Mouse (Mus musculus): ENCODE measurements around the gene Spaca6. TPM values are rescaled to one million over a fixed set of nuclear protein-coding genes. Genes with fewer than 3 reads are reported as not detected.

Spaca6 gene
- total and polyA plus RNA-seq, 2 experiments: 2.9 to 6.5 TPM

GRCm38 (mm10) chr17:17825921-17826591 lies 902 bp upstream of the Spaca6 start:
- Histone ChIP-seq H3K27ac (replicated peaks; ENCODE audit: insufficient read depth, low read depth, low read length) (peak overlapping the region; percentile 57; the same call in 1 of the 2 replicates), H3K9ac (ENCODE audit: low read depth, low read length) (peak overlapping the region; percentile 81), H3K79me2 (ENCODE audit: control insufficient read depth, insufficient read depth, low read length) (no peaks in the 10 kb centered on the region), H3K36me3 (ENCODE audit: control insufficient read depth, insufficient read depth, low read length) (no peaks in the 10 kb centered on the region), H3K4me1 (ENCODE audit: control insufficient read depth, insufficient read depth, low read length) (peaks cover 5% of the 10 kb centered on the region; the same call in 1 of the 2 replicates), H3K27me3 (ENCODE audit: control insufficient read depth, insufficient read depth, low read length) (no peaks in the 10 kb centered on the region; the same call in 1 of the 2 replicates), H3K4me3 (ENCODE audit: insufficient read depth, low read depth, low read length) (peak overlapping the region; percentile 93)
- TF ChIP-seq CTCF (IDR thresholded peaks at IDR 0.05; ENCODE audit: low read depth, low read length) (no peak), POLR2A (IDR thresholded peaks at IDR 0.05; ENCODE audit: extremely low read depth, insufficient read depth, low read length) (no peak)
- DNase-seq (ENCODE audit: extremely low read depth, low read depth, low spot score): peak; percentile 10
- 5% methylated on average over 20 of the region's 22 CpGs for WGBS

- WGBS: under 1% methylated on average over 13 of the region's 13 CpGs
- no peak for DNase-seq (ENCODE audit: extremely low read depth, low read depth, low spot score)
- no peaks in the 10 kb centered on the region for H3K79me2 ChIP-seq (ENCODE audit: control insufficient read depth, insufficient read depth, low read length)
- peak overlapping the region; percentile 80 for H3K9ac ChIP-seq (ENCODE audit: low read depth, low read length)
- peaks cover 5% of the 10 kb centered on the region; the same call in 1 of the 2 replicates for H3K4me1 ChIP-seq (ENCODE audit: control insufficient read depth, insufficient read depth, low read length)
- no peaks in the 10 kb centered on the region for H3K36me3 ChIP-seq (ENCODE audit: control insufficient read depth, insufficient read depth, low read length)
- H3K4me3 ChIP-seq (ENCODE audit: insufficient read depth, low read depth, low read length): peak overlapping the region; percentile 93
- no peaks in the 10 kb centered on the region; the same call in 1 of the 2 replicates for H3K27me3 ChIP-seq (ENCODE audit: control insufficient read depth, insufficient read depth, low read length)
- TF ChIP-seq POLR2A (IDR thresholded peaks at IDR 0.05; ENCODE audit: extremely low read depth, insufficient read depth, low read length): no peak
- TF ChIP-seq CTCF (IDR thresholded peaks at IDR 0.05; ENCODE audit: low read depth, low read length): no peak
- H3K27ac ChIP-seq (replicated peaks; ENCODE audit: insufficient read depth, low read depth, low read length): peak overlapping the region; percentile 60
Observed at GRCm38 (mm10) chr17:17827658-17828190, 766 bp downstream of the Spaca6 start.

GRCm38 (mm10) chr17:17828191-17828981 lies 1.4 kb downstream of the Spaca6 start:
- Histone ChIP-seq H3K36me3 (ENCODE audit: control insufficient read depth, insufficient read depth, low read length) (no peaks in the 10 kb centered on the region), H3K4me3 (ENCODE audit: insufficient read depth, low read depth, low read length) (peak overlapping the region; percentile 93), H3K4me1 (ENCODE audit: control insufficient read depth, insufficient read depth, low read length) (peaks cover 5% of the 10 kb centered on the region; the same call in 1 of the 2 replicates), H3K27me3 (ENCODE audit: control insufficient read depth, insufficient read depth, low read length) (no peaks in the 10 kb centered on the region; the same call in 1 of the 2 replicates), H3K27ac (replicated peaks; ENCODE audit: insufficient read depth, low read depth, low read length) (peak overlapping the region; percentile 60), H3K79me2 (ENCODE audit: control insufficient read depth, insufficient read depth, low read length) (no peaks in the 10 kb centered on the region), H3K9ac (ENCODE audit: low read depth, low read length) (peak overlapping the region; percentile 80)
- no peak for DNase-seq (ENCODE audit: extremely low read depth, low read depth, low spot score)
- TF ChIP-seq POLR2A (IDR thresholded peaks at IDR 0.05; ENCODE audit: extremely low read depth, insufficient read depth, low read length) (no peak), CTCF (IDR thresholded peaks at IDR 0.05; ENCODE audit: low read depth, low read length) (no peak)
- WGBS: 20% methylated on average over 14 of the region's 15 CpGs

GRCm38 (mm10) chr17:17829052-17829785 lies 2.3 kb downstream of the Spaca6 start:
- H3K4me1 ChIP-seq (ENCODE audit: control insufficient read depth, insufficient read depth, low read length): peaks cover 5% of the 10 kb centered on the region; the same call in 1 of the 2 replicates
- H3K36me3 ChIP-seq (ENCODE audit: control insufficient read depth, insufficient read depth, low read length): no peaks in the 10 kb centered on the region
- no peaks in the 10 kb centered on the region for H3K27me3 ChIP-seq (ENCODE audit: control insufficient read depth, insufficient read depth, low read length)
- H3K79me2 ChIP-seq (ENCODE audit: control insufficient read depth, insufficient read depth, low read length): no peaks in the 10 kb centered on the region
- no peak overlapping the region; the same call in 1 of the 2 replicates for H3K4me3 ChIP-seq (ENCODE audit: insufficient read depth, low read depth, low read length)
- TF ChIP-seq POLR2A (IDR thresholded peaks at IDR 0.05; ENCODE audit: extremely low read depth, insufficient read depth, low read length): no peak
- no peak for TF ChIP-seq CTCF (IDR thresholded peaks at IDR 0.05; ENCODE audit: low read depth, low read length)
- no peak for DNase-seq (ENCODE audit: extremely low read depth, low read depth, low spot score)
- H3K9ac ChIP-seq (ENCODE audit: low read depth, low read length): no peak overlapping the region
- no peak overlapping the region for H3K27ac ChIP-seq (replicated peaks; ENCODE audit: insufficient read depth, low read depth, low read length)
- 59% methylated on average over 6 of the region's 6 CpGs for WGBS

GRCm38 (mm10) chr17:17829816-17830535 lies 3.0 kb downstream of the Spaca6 start:
- no peak for TF ChIP-seq CTCF (IDR thresholded peaks at IDR 0.05; ENCODE audit: low read depth, low read length)
- no peak for TF ChIP-seq POLR2A (IDR thresholded peaks at IDR 0.05; ENCODE audit: extremely low read depth, insufficient read depth, low read length)
- WGBS: 81% methylated on average over 23 of the region's 23 CpGs
- Histone ChIP-seq H3K27ac (replicated peaks; ENCODE audit: insufficient read depth, low read depth, low read length) (no peak overlapping the region), H3K4me3 (ENCODE audit: insufficient read depth, low read depth, low read length) (no peak overlapping the region), H3K79me2 (ENCODE audit: control insufficient read depth, insufficient read depth, low read length) (no peaks in the 10 kb centered on the region), H3K9ac (ENCODE audit: low read depth, low read length) (no peak overlapping the region), H3K36me3 (ENCODE audit: control insufficient read depth, insufficient read depth, low read length) (no peaks in the 10 kb centered on the region), H3K27me3 (ENCODE audit: control insufficient read depth, insufficient read depth, low read length) (no peaks in the 10 kb centered on the region), H3K4me1 (ENCODE audit: control insufficient read depth, insufficient read depth, low read length) (peaks cover 5% of the 10 kb centered on the region; the same call in 1 of the 2 replicates)
- no peak for DNase-seq (ENCODE audit: extremely low read depth, low read depth, low spot score)

Data from liver, adult 2 months (tissue).